In genomic region chr14:75527464-75528190, GRCm38 (mm10) we compare ENCODE assay signal across 8 mouse cellular contexts.
DNase-seq lines count a peak whose midpoint lies in the region; ATAC-seq lines count a peak whose summit lies in the region.

No protein-coding gene starts in this region.

- no peaks in the 10 kb centered on the region; the same call in 1 of the 2 replicates for H3K27me3 ChIP-seq in forebrain, embryonic 10.5 days (ENCODE audit: poor library complexity, severe bottlenecking)
- H3K27me3 ChIP-seq in forebrain, embryonic 11.5 days (ENCODE audit: control insufficient read depth, insufficient read depth, low read length) = no peaks in the 10 kb centered on the region
- H3K27me3 ChIP-seq in neural tube, embryonic 13.5 days = no peaks in the 10 kb centered on the region

- no peaks in the 10 kb centered on the region for H3K9me3 ChIP-seq in forebrain, embryonic 10.5 days
- no peaks in the 10 kb centered on the region for H3K9me3 ChIP-seq in forebrain, embryonic 11.5 days (ENCODE audit: control insufficient read depth, low read length)
- no peaks in the 10 kb centered on the region for H3K9me3 ChIP-seq in neural tube, embryonic 13.5 days

- no peak overlapping the region for H3K4me3 ChIP-seq in forebrain, embryonic 10.5 days
- no peak overlapping the region for H3K4me3 ChIP-seq in forebrain, embryonic 11.5 days (ENCODE audit: low read depth, low read length)
- no peak overlapping the region for H3K4me3 ChIP-seq in neural tube, embryonic 13.5 days

- 83% methylated on average over 10 of the region's 10 CpGs for WGBS in forebrain, embryonic 10.5 days
- WGBS in forebrain, embryonic 11.5 days = 78% methylated on average over 10 of the region's 10 CpGs
- WGBS in neural tube, embryonic 13.5 days = 47% methylated on average over 10 of the region's 10 CpGs

- DNase-seq in forebrain, embryonic 10.5 days (ENCODE audit: extremely low spot score, low spot score) = no peak
- DNase-seq in forebrain, embryonic 11.5 days (ENCODE audit: low spot score) = no peak
- peak; percentile 85 for DNase-seq in Muller cell, postnatal 12 days (ENCODE audit: inconsistent ontology term)
- peak; percentile 87 to 91 for DNase-seq in cerebellum, postnatal 36 days
- DNase-seq in heart, postnatal 10 days = peak; percentile 73 to 82
- DNase-seq in layer of hippocampus, postnatal 25 days (ENCODE audit: extremely low spot score in 1 of 2, low spot score in 1 of 2) = peak; percentile 74 to 80
- no peak for DNase-seq in c-Kit-positive CD71-positive TER-119-positive erythroid progenitor cells, embryonic 14.5 days (ENCODE audit: low spot score)

- H3K4me1 ChIP-seq in forebrain, embryonic 10.5 days = peaks cover 36% of the 10 kb centered on the region
- H3K4me1 ChIP-seq in forebrain, embryonic 11.5 days (replicated peaks; ENCODE audit: control insufficient read depth, insufficient read depth, low read length) = peaks cover 8% of the 10 kb centered on the region
- H3K4me1 ChIP-seq in neural tube, embryonic 13.5 days (replicated peaks) = peaks cover 38% of the 10 kb centered on the region

- H3K9ac ChIP-seq in forebrain, embryonic 11.5 days (ENCODE audit: low read length) = no peak overlapping the region
- H3K9ac ChIP-seq in neural tube, embryonic 13.5 days = no peak overlapping the region

- no peak for ATAC-seq in forebrain, embryonic 11.5 days (replicated peaks; ENCODE audit: low FRiP score)
- ATAC-seq in neural tube, embryonic 13.5 days (ENCODE audit: low read depth) = peak; percentile 90

- no peak overlapping the region for H3K4me2 ChIP-seq in forebrain, embryonic 11.5 days (ENCODE audit: low read depth, low read length, severe bottlenecking)
- no peak overlapping the region; the same call in 1 of the 2 replicates for H3K4me2 ChIP-seq in neural tube, embryonic 13.5 days

- intact Hi-C loops in heart, postnatal 10 days (cut with DNase I) = no loop called here

- H3K36me3 ChIP-seq in forebrain, embryonic 10.5 days (replicated peaks) = no peaks in the 10 kb centered on the region; the same call in 1 of the 2 replicates
- H3K36me3 ChIP-seq in forebrain, embryonic 11.5 days (ENCODE audit: control insufficient read depth, insufficient read depth, low read length) = no peaks in the 10 kb centered on the region
- no peaks in the 10 kb centered on the region for H3K36me3 ChIP-seq in neural tube, embryonic 13.5 days

- peak overlapping the region; percentile 53 for H3K27ac ChIP-seq in forebrain, embryonic 10.5 days
- H3K27ac ChIP-seq in forebrain, embryonic 11.5 days (ENCODE audit: low read depth, low read length) = no peak overlapping the region
- peak overlapping the region; percentile 78 for H3K27ac ChIP-seq in neural tube, embryonic 13.5 days (replicated peaks)

Comparison
In these comparisons a context has a peak if more than half of its experiments do, and no peak if none do; other contexts are left out.
1. DNase-seq: peak in Muller cell, postnatal 12 days (single experiment), cerebellum, postnatal 36 days (2 of 2), heart, postnatal 10 days (2 of 2) and layer of hippocampus, postnatal 25 days (2 of 2); none in forebrain, embryonic 10.5 days (single experiment), forebrain, embryonic 11.5 days (single experiment) and c-Kit-positive CD71-positive TER-119-positive erythroid progenitor cells, embryonic 14.5 days (single experiment).